Mouse (Mus musculus) forebrain, embryonic 11.5 days (tissue): ENCODE measurements around the gene Wsb1. TPM values are rescaled to one million over a fixed set of nuclear protein-coding genes. Genes with fewer than 3 reads are reported as not detected.
"Not testable (repeated sequence)": the region's sequence is repeated elsewhere in the genome, so short reads cannot be mapped to it uniquely, and the experiment has no call there.

Experiments
- ATAC-seq: fragments of 200-750 bp; cut with Nextera tagmentation; replicated peaks from 2 replicates; pipeline ENCODE4 v1.8.0; 2017; ENCODE audit warnings: moderate TSS enrichment; ENCODE audit not compliant: low FRiP score
- DNase-seq: peaks from one replicate; pipeline ENCODE4 v3.0.0-alpha.2; 2017; ENCODE audit warnings: low spot score
- H3K27ac ChIP-seq: fragments of 300-500 bp; sonication (generic); 2 replicates; pipeline ENCODE4 v1.5.1; 2014; ENCODE audit warnings: low read depth, low read length
- H3K27me3 ChIP-seq: fragments of 300-500 bp; sonication (generic); 2 replicates; pipeline ENCODE4 v1.6.1; 2014; ENCODE audit warnings: mild to moderate bottlenecking, low read length, mixed read lengths; ENCODE audit not compliant: control insufficient read depth, insufficient read depth
- H3K36me3 ChIP-seq: fragments of 300-500 bp; sonication (generic); 2 replicates; pipeline ENCODE4 v1.6.1; 2014; ENCODE audit warnings: mild to moderate bottlenecking, low read length, moderate library complexity, mixed read lengths; ENCODE audit not compliant: control insufficient read depth, insufficient read depth
- H3K4me1 ChIP-seq: fragments of 300-500 bp; sonication (generic); replicated peaks from 2 replicates; pipeline ENCODE4 v1.6.1; 2014; ENCODE audit warnings: low read length, mixed read lengths; ENCODE audit not compliant: control insufficient read depth, insufficient read depth
- H3K4me2 ChIP-seq: fragments of 300-500 bp; sonication (generic); 2 replicates; pipeline ENCODE4 v1.6.1; 2014; ENCODE audit warnings: low read depth, mild to moderate bottlenecking, low read length, moderate library complexity, mixed read lengths; ENCODE audit not compliant: severe bottlenecking
- H3K4me3 ChIP-seq: fragments of 300-500 bp; sonication (generic); 2 replicates; pipeline ENCODE4 v1.5.1; 2014; ENCODE audit warnings: low read depth, low read length
- H3K9ac ChIP-seq: fragments of 300-500 bp; sonication (generic); 2 replicates; pipeline ENCODE4 v1.6.1; 2014; ENCODE audit warnings: low read length
- H3K9me3 ChIP-seq: fragments of 300-500 bp; sonication (generic); 2 replicates; pipeline ENCODE4 v1.6.1; 2016; ENCODE audit warnings: low read length, mixed read lengths; ENCODE audit not compliant: control insufficient read depth
- WGBS: fragments of 180-500 bp; shearing (Covaris S2); extraction: QIAGEN DNeasy Blood & Tissue Kit; methylation state at CpG from one replicate; pipeline ENCODE4 v1.1.7; 2014; 5-methylcytosine and 5-hydroxymethylcytosine counted together
- polyA plus RNA-seq: library from polyadenylated mRNA; unstranded; fragments of >200 nt; fragmentation: Nextera tagmentation; extraction: Ambion mirVana; gene quantifications from 2 replicates; pipeline ENCODE4 v1.2.1, GENCODE M21; 2014

The Wsb1 gene
- 355 and 371 TPM in 2 replicates for polyA plus RNA-seq

- H3K9me3 ChIP-seq: no peaks in the 10 kb centered on the region
- peak; percentile 96 for ATAC-seq
- H3K4me2 ChIP-seq: peak within 1 kb of the TSS; percentile 80
- H3K36me3 ChIP-seq: peaks cover 5% of the 10 kb centered on the region; the same call in 1 of the 2 replicates
- peak; percentile 97 for DNase-seq
- 2% methylated on average over 50 of the region's 50 CpGs for WGBS
- H3K9ac ChIP-seq: peak within 1 kb of the TSS; percentile 98
- H3K4me1 ChIP-seq: peaks cover 3% of the 10 kb centered on the region; the same call in 1 of the 2 replicates
- H3K4me3 ChIP-seq: peak within 1 kb of the TSS; percentile 95
- peak within 1 kb of the TSS; percentile 93 for H3K27ac ChIP-seq
- H3K27me3 ChIP-seq: no peaks in the 10 kb centered on the region
Observed at GRCm38 (mm10) chr11:79254391-79255098, at the start of gene Wsb1. Gene Wsb1, minus strand, starts transcription at chr11:79254671.

GRCm38 (mm10) chr11:79304245-79304644 is 49.8 kb upstream of the Wsb1 start:
- WGBS: 91% methylated on average over 4 of the region's 4 CpGs
- H3K36me3 ChIP-seq, H3K4me2 ChIP-seq, H3K9ac ChIP-seq, H3K9me3 ChIP-seq, ATAC-seq, H3K4me3 ChIP-seq, H3K27me3 ChIP-seq, H3K27ac ChIP-seq, DNase-seq: not testable (repeated sequence)
- peaks cover 18% of the 10 kb centered on the region for H3K4me1 ChIP-seq

GRCm38 (mm10) chr11:79303109-79303508 is 48.6 kb upstream of the Wsb1 start:
- no peaks in the 10 kb centered on the region for H3K36me3 ChIP-seq
- peaks cover 15% of the 10 kb centered on the region for H3K4me1 ChIP-seq
- no peak for ATAC-seq
- no peak overlapping the region for H3K27ac ChIP-seq
- H3K9me3 ChIP-seq: no peaks in the 10 kb centered on the region
- DNase-seq: no peak
- H3K9ac ChIP-seq: no peak overlapping the region
- 85% methylated on average over 6 of the region's 6 CpGs for WGBS
- no peaks in the 10 kb centered on the region for H3K27me3 ChIP-seq
- H3K4me3 ChIP-seq: no peak overlapping the region
- H3K4me2 ChIP-seq: no peak overlapping the region

- H3K4me3 ChIP-seq: no peak overlapping the region
- H3K4me1 ChIP-seq: no peaks in the 10 kb centered on the region
- 84% methylated on average over 9 of the region's 9 CpGs for WGBS
- no peaks in the 10 kb centered on the region for H3K36me3 ChIP-seq
- no peak overlapping the region for H3K4me2 ChIP-seq
- no peaks in the 10 kb centered on the region for H3K27me3 ChIP-seq
- DNase-seq: no peak
- H3K9ac ChIP-seq: no peak overlapping the region
- ATAC-seq: no peak
- no peak overlapping the region for H3K27ac ChIP-seq
- no peaks in the 10 kb centered on the region for H3K9me3 ChIP-seq
Observed at GRCm38 (mm10) chr11:79299719-79300431, 45.4 kb upstream of the Wsb1 start.

- H3K4me2 ChIP-seq: no peak within 1 kb of the TSS
- no peak within 1 kb of the TSS for H3K4me3 ChIP-seq
- WGBS: 87% methylated on average over 5 of the region's 5 CpGs
- ATAC-seq (no peak), DNase-seq (no peak)
- no peaks in the 10 kb centered on the region for H3K36me3 ChIP-seq
- H3K27ac ChIP-seq: no peak within 1 kb of the TSS
- no peaks in the 10 kb centered on the region for H3K9me3 ChIP-seq
- H3K9ac ChIP-seq: no peak within 1 kb of the TSS
- H3K27me3 ChIP-seq: no peaks in the 10 kb centered on the region
- H3K4me1 ChIP-seq: no peaks in the 10 kb centered on the region
Observed at GRCm38 (mm10) chr11:79296856-79297491, 42.5 kb upstream of the Wsb1 start, which contains the start of gene Gm9964. Gene Gm9964, minus strand, starts transcription at chr11:79296906.

GRCm38 (mm10) chr11:79296167-79296566 is 41.7 kb upstream of the Wsb1 start:
- DNase-seq (peak; percentile 66), ATAC-seq (no peak)
- H3K36me3 ChIP-seq: no peaks in the 10 kb centered on the region
- no peaks in the 10 kb centered on the region for H3K4me1 ChIP-seq
- no peaks in the 10 kb centered on the region for H3K27me3 ChIP-seq
- H3K4me3 ChIP-seq: no peak overlapping the region
- H3K4me2 ChIP-seq: no peak overlapping the region
- 76% methylated on average over 1 of the region's 1 CpGs for WGBS
- no peak overlapping the region for H3K27ac ChIP-seq
- H3K9me3 ChIP-seq: no peaks in the 10 kb centered on the region
- H3K9ac ChIP-seq: no peak overlapping the region

- Histone ChIP-seq H3K27me3 (no peaks in the 10 kb centered on the region), H3K27ac (no peak overlapping the region), H3K36me3 (no peaks in the 10 kb centered on the region), H3K4me2 (no peak overlapping the region), H3K4me1 (no peaks in the 10 kb centered on the region), H3K4me3 (no peak overlapping the region), H3K9ac (no peak overlapping the region), H3K9me3 (no peaks in the 10 kb centered on the region)
- DNase-seq (no peak), ATAC-seq (no peak)
- WGBS: 57% methylated on average over 1 of the region's 1 CpGs
Observed at GRCm38 (mm10) chr11:79293971-79294370, 39.5 kb upstream of the Wsb1 start.

GRCm38 (mm10) chr11:79293025-79293424 is 38.6 kb upstream of the Wsb1 start:
- Histone ChIP-seq H3K4me2 (no peak overlapping the region), H3K27ac (no peak overlapping the region), H3K27me3 (no peaks in the 10 kb centered on the region), H3K4me3 (no peak overlapping the region), H3K4me1 (no peaks in the 10 kb centered on the region), H3K9me3 (no peaks in the 10 kb centered on the region), H3K36me3 (no peaks in the 10 kb centered on the region), H3K9ac (no peak overlapping the region)
- DNase-seq (no peak), ATAC-seq (no peak)
- WGBS: 90% methylated on average over 3 of the region's 3 CpGs
